ENCODE assay signal across 8 mouse cellular contexts in the genomic region with DNA sequence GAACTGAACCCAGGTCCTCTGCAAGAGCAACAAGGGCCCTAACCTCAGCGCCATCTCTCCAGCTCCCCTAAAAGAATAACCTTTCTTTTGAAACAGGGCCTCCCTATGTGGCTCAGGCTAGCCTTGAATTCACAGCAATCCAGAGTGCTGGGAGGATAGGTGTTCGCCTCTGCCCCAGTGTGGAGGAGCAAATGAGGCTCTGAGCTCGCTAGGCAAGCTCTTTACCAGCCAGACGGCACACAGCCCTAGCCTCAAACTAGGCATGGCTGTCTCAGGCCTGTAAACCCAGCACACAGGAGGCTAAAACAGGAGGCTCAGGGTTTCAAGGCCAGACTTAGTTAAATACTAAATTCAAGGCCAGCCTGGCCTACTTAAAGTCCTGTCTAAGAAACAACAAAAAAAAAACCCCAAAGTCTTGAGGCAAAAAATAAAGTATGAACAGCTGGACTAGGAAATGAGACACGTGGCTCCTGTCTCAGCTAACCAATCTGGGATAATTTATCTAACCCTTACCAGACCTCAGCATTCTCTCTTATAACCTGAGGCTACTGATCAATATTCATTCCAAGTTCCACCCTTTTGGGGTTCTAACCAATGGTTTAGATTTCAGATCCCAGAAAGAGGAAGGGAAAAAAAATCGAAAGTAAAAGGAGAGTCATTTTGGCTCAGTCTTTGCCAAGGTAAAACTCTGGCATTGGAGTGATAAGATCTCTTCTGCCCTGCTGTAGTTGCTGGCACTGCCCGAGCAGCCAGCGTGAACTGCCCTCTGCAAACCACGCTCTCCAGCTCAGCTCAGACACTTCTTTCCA. TPM values are rescaled to one million over a fixed set of nuclear protein-coding genes. Genes with fewer than 3 reads are reported as not detected.
A peak's percentile ranks its signal among the peaks of the same experiment; 100 is the strongest.
DNase-seq lines count a peak whose midpoint lies in the region; ATAC-seq and TF ChIP-seq lines count a peak whose summit lies in the region.

No protein-coding gene starts in this region.

- no peaks in the 10 kb centered on the region for H3K36me3 ChIP-seq in hindbrain, embryonic 12.5 days
- H3K36me3 ChIP-seq in hindbrain, embryonic 11.5 days (ENCODE audit: control insufficient read depth, insufficient read depth, low read length): no peaks in the 10 kb centered on the region
- H3K36me3 ChIP-seq in limb, embryonic 11.5 days (ENCODE audit: control insufficient read depth, insufficient read depth, low read length): no peaks in the 10 kb centered on the region
- H3K36me3 ChIP-seq in forebrain, postnatal 0 days (ENCODE audit: insufficient read depth): no peaks in the 10 kb centered on the region

- WGBS in hindbrain, embryonic 12.5 days: 71% methylated on average over 9 of the region's 9 CpGs
- 78% methylated on average over 9 of the region's 9 CpGs for WGBS in hindbrain, embryonic 11.5 days
- WGBS in limb, embryonic 11.5 days: 60% methylated on average over 9 of the region's 9 CpGs
- 75% methylated on average over 9 of the region's 9 CpGs for WGBS in forebrain, postnatal 0 days

- no peak for DNase-seq in hindbrain, embryonic 11.5 days (ENCODE audit: low spot score)
- peak; percentile 54 for DNase-seq in A20 (ENCODE audit: low read depth, low spot score)
- DNase-seq in adrenal gland, postnatal 25 days: peak; percentile 24
- DNase-seq in limb, embryonic 11.5 days (ENCODE audit: low spot score): no peak
- no peak for DNase-seq in frontal cortex, postnatal 25 days (ENCODE audit: low spot score in 2 of 2)
- no peak for DNase-seq in forebrain, postnatal 0 days

- H3K9me3 ChIP-seq in hindbrain, embryonic 12.5 days (replicated peaks): no peaks in the 10 kb centered on the region
- no peaks in the 10 kb centered on the region for H3K9me3 ChIP-seq in hindbrain, embryonic 11.5 days (ENCODE audit: control insufficient read depth, low read length)
- no peaks in the 10 kb centered on the region for H3K9me3 ChIP-seq in limb, embryonic 11.5 days (ENCODE audit: control insufficient read depth, low read length)
- H3K9me3 ChIP-seq in forebrain, postnatal 0 days (ENCODE audit: low read length): no peaks in the 10 kb centered on the region

- H3K4me1 ChIP-seq in hindbrain, embryonic 12.5 days: peaks cover 16% of the 10 kb centered on the region
- no peaks in the 10 kb centered on the region for H3K4me1 ChIP-seq in hindbrain, embryonic 11.5 days (replicated peaks; ENCODE audit: control insufficient read depth, insufficient read depth, low read length)
- H3K4me1 ChIP-seq in limb, embryonic 11.5 days (ENCODE audit: control insufficient read depth, insufficient read depth, low read length): peaks cover 13% of the 10 kb centered on the region
- H3K4me1 ChIP-seq in forebrain, postnatal 0 days (ENCODE audit: insufficient read depth): no peaks in the 10 kb centered on the region

- no peak overlapping the region for H3K4me3 ChIP-seq in hindbrain, embryonic 12.5 days
- H3K4me3 ChIP-seq in hindbrain, embryonic 11.5 days (ENCODE audit: low read depth, low read length): no peak overlapping the region
- no peak overlapping the region for H3K4me3 ChIP-seq in limb, embryonic 11.5 days (ENCODE audit: low read depth, low read length)
- no peak overlapping the region for H3K4me3 ChIP-seq in forebrain, postnatal 0 days (ENCODE audit: low read depth, low read length)

- no peak overlapping the region for H3K9ac ChIP-seq in hindbrain, embryonic 12.5 days
- no peak overlapping the region for H3K9ac ChIP-seq in hindbrain, embryonic 11.5 days (ENCODE audit: low read depth, low read length)
- no peak overlapping the region for H3K9ac ChIP-seq in limb, embryonic 11.5 days (ENCODE audit: low read length)
- no peak overlapping the region for H3K9ac ChIP-seq in forebrain, postnatal 0 days

- no peak for TF ChIP-seq CTCF in forebrain, postnatal 0 days (IDR thresholded peaks at IDR 0.05; ENCODE audit: low read depth)

- no peak overlapping the region for H3K4me2 ChIP-seq in hindbrain, embryonic 12.5 days (replicated peaks)
- H3K4me2 ChIP-seq in hindbrain, embryonic 11.5 days (replicated peaks; ENCODE audit: low read depth, low read length): no peak overlapping the region
- H3K4me2 ChIP-seq in limb, embryonic 11.5 days (ENCODE audit: low read depth, severe bottlenecking): no peak overlapping the region
- no peak overlapping the region for H3K4me2 ChIP-seq in forebrain, postnatal 0 days (ENCODE audit: low read depth)

- peak overlapping the region; percentile 41; the same call in 1 of the 2 replicates for H3K27ac ChIP-seq in hindbrain, embryonic 12.5 days
- H3K27ac ChIP-seq in hindbrain, embryonic 11.5 days (ENCODE audit: low read depth, low read length): no peak overlapping the region
- H3K27ac ChIP-seq in limb, embryonic 11.5 days (replicated peaks; ENCODE audit: low read depth, low read length): 0 out of 2 replicates have a peak overlapping the region, but pooled peaks have one; percentile 39
- H3K27ac ChIP-seq in forebrain, postnatal 0 days (ENCODE audit: low read depth, low read length): no peak overlapping the region

- no peak for ATAC-seq in hindbrain, embryonic 12.5 days (ENCODE audit: low FRiP score)
- ATAC-seq in hindbrain, embryonic 11.5 days (ENCODE audit: low FRiP score): no peak
- ATAC-seq in limb, embryonic 11.5 days (ENCODE audit: insufficient number of reproducible peaks, low FRiP score, low TSS enrichment, low read depth): no peak
- no peak for ATAC-seq in activated CD4-positive, CD25-positive, alpha-beta regulatory T cell, adult 4 months
- ATAC-seq in forebrain, postnatal 0 days: no peak

- H3K27me3 ChIP-seq in hindbrain, embryonic 12.5 days: no peaks in the 10 kb centered on the region
- H3K27me3 ChIP-seq in hindbrain, embryonic 11.5 days (ENCODE audit: control insufficient read depth, insufficient read depth, low read length): no peaks in the 10 kb centered on the region
- H3K27me3 ChIP-seq in limb, embryonic 11.5 days (ENCODE audit: control insufficient read depth, insufficient read depth, low read length): no peaks in the 10 kb centered on the region
- no peaks in the 10 kb centered on the region for H3K27me3 ChIP-seq in forebrain, postnatal 0 days (ENCODE audit: insufficient read depth, low read length)

RNA-seq across cellular contexts. Expression of a gene that starts 14.2 kb away (rescaled TPM):
- 71.4 and 74.6 TPM in 2 replicates for polyA plus RNA-seq in hindbrain, embryonic 12.5 days (2016; fragmentation: Nextera tagmentation; extraction: Ambion mirVana)
- polyA plus RNA-seq in hindbrain, embryonic 11.5 days (2014; fragmentation: Nextera tagmentation; extraction: Ambion mirVana): 43.8 and 51.2 TPM in 2 replicates
- total RNA-seq in adrenal gland, postnatal 25 days (2021): 87.4 and 103 TPM in 2 replicates
- polyA plus RNA-seq in limb, embryonic 11.5 days (2014; fragmentation: Nextera tagmentation; extraction: Ambion mirVana): 37.8 and 44.9 TPM in 2 replicates
- polyA plus RNA-seq in activated CD4-positive, CD25-positive, alpha-beta regulatory T cell, adult 4 months (2017; shearing (Covaris generic)): 10 to 100 TPM; 43.3 to 49.8 TPM
- 89.8 and 102 TPM in 2 replicates for total RNA-seq in forebrain, postnatal 0 days (2014; rRNA removed)
- 52.2 and 73.1 TPM in 2 replicates for polyA plus RNA-seq in forebrain, postnatal 0 days (2015; fragmentation: Nextera tagmentation; extraction: Ambion mirVana)

RNA-seq across cellular contexts. Expression of a gene that starts 50.7 kb away (rescaled TPM):
- 80.2 and 90.5 TPM in 2 replicates for polyA plus RNA-seq in hindbrain, embryonic 12.5 days (2016; fragmentation: Nextera tagmentation; extraction: Ambion mirVana)
- 73.4 and 83.6 TPM in 2 replicates for polyA plus RNA-seq in hindbrain, embryonic 11.5 days (2014; fragmentation: Nextera tagmentation; extraction: Ambion mirVana)
- total RNA-seq in adrenal gland, postnatal 25 days (2021): 52.9 and 57.5 TPM in 2 replicates
- 100 and 106 TPM in 2 replicates for polyA plus RNA-seq in limb, embryonic 11.5 days (2014; fragmentation: Nextera tagmentation; extraction: Ambion mirVana)
- 10 to 100 TPM; 55.2 to 55.4 TPM for polyA plus RNA-seq in activated CD4-positive, CD25-positive, alpha-beta regulatory T cell, adult 4 months (2017; shearing (Covaris generic))
- 25.8 and 32.1 TPM in 2 replicates for total RNA-seq in forebrain, postnatal 0 days (2014; rRNA removed)
- polyA plus RNA-seq in forebrain, postnatal 0 days (2015; fragmentation: Nextera tagmentation; extraction: Ambion mirVana): 39.8 and 54.1 TPM in 2 replicates

Comparison
In these comparisons a context has a peak if more than half of its experiments do, and no peak if none do; other contexts are left out.
1. H3K27ac ChIP-seq: peak in hindbrain, embryonic 12.5 days (single experiment) and limb, embryonic 11.5 days (single experiment); none in hindbrain, embryonic 11.5 days (single experiment) and forebrain, postnatal 0 days (single experiment).
2. DNase-seq: peak in A20 (single experiment) and adrenal gland, postnatal 25 days (single experiment); none in hindbrain, embryonic 11.5 days (single experiment), limb, embryonic 11.5 days (single experiment), frontal cortex, postnatal 25 days (0 of 2) and forebrain, postnatal 0 days (single experiment).